Mouse (Mus musculus): ENCODE results near the gene Bloc1s1.

The Bloc1s1 gene

GRCm38 (mm10) chr10:128923935-128924334 lies at the start of gene Bloc1s1:
Gene Bloc1s1 (minus strand): TSS chr10:128924035.
- no peak for DNase-seq (ENCODE audit: low spot score in 2 of 2)

GRCm38 (mm10) chr10:128972841-128973240 lies 49.0 kb upstream of the Bloc1s1 start:
- no peak for DNase-seq (ENCODE audit: low spot score in 2 of 2)

- no peak for DNase-seq (ENCODE audit: low spot score in 2 of 2)
Observed at GRCm38 (mm10) chr10:128970740-128971250, 47.0 kb upstream of the Bloc1s1 start.

GRCm38 (mm10) chr10:128968341-128968749 lies 44.5 kb upstream of the Bloc1s1 start:
- DNase-seq (ENCODE audit: low spot score in 2 of 2) = no peak

GRCm38 (mm10) chr10:128965871-128966270 lies 42.0 kb upstream of the Bloc1s1 start:
- DNase-seq (ENCODE audit: low spot score in 2 of 2) = no peak

- no peak for DNase-seq (ENCODE audit: low spot score in 2 of 2)
Observed at GRCm38 (mm10) chr10:128964961-128965360, 41.1 kb upstream of the Bloc1s1 start.

GRCm38 (mm10) chr10:128960590-128961584 lies 37.1 kb upstream of the Bloc1s1 start, which contains the start of gene Mettl7b:
Gene Mettl7b (minus strand): TSS chr10:128960988.
- DNase-seq (ENCODE audit: low spot score in 2 of 2) = no peak

GRCm38 (mm10) chr10:128960142-128960541 lies 36.3 kb upstream of the Bloc1s1 start:
- no peak for DNase-seq (ENCODE audit: low spot score in 2 of 2)

- DNase-seq (ENCODE audit: low spot score in 2 of 2) = no peak
Observed at GRCm38 (mm10) chr10:128958340-128958739, 34.5 kb upstream of the Bloc1s1 start.

GRCm38 (mm10) chr10:128950208-128950887 lies 26.5 kb upstream of the Bloc1s1 start:
- DNase-seq (ENCODE audit: low spot score in 2 of 2) = no peak

- DNase-seq (ENCODE audit: low spot score in 2 of 2) = no peak
Observed at GRCm38 (mm10) chr10:128947496-128947895, 23.7 kb upstream of the Bloc1s1 start.

GRCm38 (mm10) chr10:128945675-128946074 lies 21.8 kb upstream of the Bloc1s1 start:
- no peak for DNase-seq (ENCODE audit: low spot score in 2 of 2)

- no peak for DNase-seq (ENCODE audit: low spot score in 2 of 2)
Observed at GRCm38 (mm10) chr10:128940475-128941061, 16.7 kb upstream of the Bloc1s1 start.

GRCm38 (mm10) chr10:128938974-128939373 lies 15.1 kb upstream of the Bloc1s1 start:
- no peak for DNase-seq (ENCODE audit: low spot score in 2 of 2)

- no peak for DNase-seq (ENCODE audit: low spot score in 2 of 2)
Observed at GRCm38 (mm10) chr10:128938457-128938856, 14.6 kb upstream of the Bloc1s1 start.

GRCm38 (mm10) chr10:128937756-128938390 lies 14.0 kb upstream of the Bloc1s1 start:
- no peak for DNase-seq (ENCODE audit: low spot score in 2 of 2)

- no peak for DNase-seq (ENCODE audit: low spot score in 2 of 2)
Observed at GRCm38 (mm10) chr10:128935826-128936440, 12.1 kb upstream of the Bloc1s1 start.

- DNase-seq (ENCODE audit: low spot score in 2 of 2) = no peak
Observed at GRCm38 (mm10) chr10:128934997-128935787, 11.4 kb upstream of the Bloc1s1 start.

- DNase-seq (ENCODE audit: low spot score in 2 of 2) = no peak
Observed at GRCm38 (mm10) chr10:128933976-128934721, 10.3 kb upstream of the Bloc1s1 start.

Measured in frontal cortex, postnatal 25 days (tissue).